Comparison of ENCODE assay signal across 9 mouse cellular contexts in the genomic region with DNA sequence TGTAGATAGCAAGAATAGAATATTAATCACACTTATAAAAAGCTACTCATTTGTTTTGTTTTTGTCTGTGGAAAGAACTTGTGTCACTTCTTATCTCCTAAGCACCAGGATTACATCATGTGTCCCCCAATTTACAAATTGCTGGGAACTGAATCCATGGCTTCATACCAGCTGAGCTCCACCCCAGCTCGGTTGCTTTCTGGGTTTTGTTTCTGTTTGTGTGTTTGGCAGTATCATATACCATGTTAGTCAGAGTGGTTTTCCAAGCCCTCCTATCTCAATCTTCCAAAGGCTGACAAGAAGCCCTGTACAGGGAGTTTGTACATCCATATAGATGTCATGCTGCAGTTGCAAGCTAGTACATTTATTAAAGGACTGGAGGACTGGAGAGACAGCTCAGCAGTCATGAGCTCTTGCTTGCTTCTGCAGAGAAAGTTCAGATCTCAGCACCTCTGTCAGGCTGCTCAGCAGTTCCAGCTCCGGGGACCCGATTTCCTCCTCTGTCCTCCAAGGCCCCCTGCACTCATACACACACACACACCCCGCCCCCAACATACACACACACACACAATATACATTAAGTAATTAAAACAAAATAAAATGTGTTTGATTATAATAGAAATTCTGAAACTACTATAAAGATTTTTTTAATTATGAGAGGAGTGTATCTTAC. TPM values are rescaled to one million over a fixed set of nuclear protein-coding genes. Genes with fewer than 3 reads are reported as not detected.
DNase-seq lines count a peak whose midpoint lies in the region; ATAC-seq and TF ChIP-seq lines count a peak whose summit lies in the region.
"Had no signal": no experiment of that assay in that cellular context is flagged by ENCODE, and none has a peak within 500 bp of the region (broad histone marks: within the 10 kb centered on the region; RNA-seq: fewer than 3 reads in every experiment).

No protein-coding gene starts in this region.

- no peaks in the 10 kb centered on the region for H3K9me3 ChIP-seq in lung, embryonic 16.5 days (ENCODE audit: control insufficient read depth, low read length)
- H3K9me3 ChIP-seq in heart, embryonic 14.5 days (ENCODE audit: control insufficient read depth, low read length) = no peaks in the 10 kb centered on the region; the same call in 1 of the 2 replicates
- H3K9me3 ChIP-seq in liver, embryonic 14.5 days (ENCODE audit: control insufficient read depth, low read length) = no peaks in the 10 kb centered on the region

- no peak for TF ChIP-seq EP300 in liver, embryonic 14.5 days (IDR thresholded peaks at IDR 0.05; ENCODE audit: low read depth)

- TF ChIP-seq CTCF in lung, adult 2 months (IDR thresholded peaks at IDR 0.05; ENCODE audit: insufficient read depth, low read length) = no peak
- TF ChIP-seq CTCF in liver, embryonic 14.5 days (IDR thresholded peaks at IDR 0.05; ENCODE audit: low read depth) = no peak
- no peak for TF ChIP-seq CTCF in layer of hippocampus, adult 2 months (conservative IDR thresholded peaks at IDR 0.05)

- no peak for DNase-seq in lung, adult 2 months
- no peak for DNase-seq in liver, embryonic 14.5 days (ENCODE audit: low read depth in 3 of 3, low spot score in 3 of 3)
- no peak for DNase-seq in layer of hippocampus, adult 2 months (ENCODE audit: low spot score in 2 of 2)
- DNase-seq in ovary, postnatal 36 days (ENCODE audit: low spot score) = no peak
- no peak for DNase-seq in right cerebral cortex, postnatal 4 days
- DNase-seq: cerebellum, postnatal 10 days had no signal

- no peaks in the 10 kb centered on the region for H3K27me3 ChIP-seq in lung, embryonic 16.5 days (ENCODE audit: control insufficient read depth, insufficient read depth, low read depth, low read length)
- no peaks in the 10 kb centered on the region for H3K27me3 ChIP-seq in heart, embryonic 14.5 days (ENCODE audit: control insufficient read depth, insufficient read depth, low read length)
- H3K27me3 ChIP-seq in liver, embryonic 14.5 days (ENCODE audit: control insufficient read depth, insufficient read depth, low read length) = no peaks in the 10 kb centered on the region

- ATAC-seq in lung, embryonic 16.5 days (ENCODE audit: low read depth) = peak; percentile 54; the same call in 1 of the 2 replicates
- ATAC-seq in heart, embryonic 14.5 days (ENCODE audit: insufficient number of reproducible peaks, insufficient read depth, low FRiP score, low read depth) = no peak
- ATAC-seq in liver, embryonic 14.5 days (ENCODE audit: insufficient read depth) = no peak
- ATAC-seq in monocyte, adult 5-6 weeks (replicated peaks; ENCODE audit: insufficient number of reproducible peaks, low FRiP score, low TSS enrichment, poor library complexity, severe bottlenecking) = no peak

- WGBS in lung, embryonic 16.5 days = 33% methylated on average over 4 of the region's 4 CpGs
- 41% methylated on average over 4 of the region's 4 CpGs for WGBS in lung, adult 2 months
- WGBS in heart, embryonic 14.5 days = 51% methylated on average over 4 of the region's 4 CpGs
- 64% methylated on average over 4 of the region's 4 CpGs for WGBS in liver, embryonic 14.5 days (ENCODE audit: insufficient replicate concordance)

- peak overlapping the region; percentile 39 for H3K4me2 ChIP-seq in lung, embryonic 16.5 days (ENCODE audit: low read depth, low read length)
- peak overlapping the region; percentile 53 for H3K4me2 ChIP-seq in heart, embryonic 14.5 days (ENCODE audit: low read length)
- H3K4me2 ChIP-seq in liver, embryonic 14.5 days (ENCODE audit: low read depth) = peak overlapping the region; percentile 33

- no peaks in the 10 kb centered on the region for H3K36me3 ChIP-seq in lung, embryonic 16.5 days (ENCODE audit: control insufficient read depth, insufficient read depth, low read length)
- no peaks in the 10 kb centered on the region for H3K36me3 ChIP-seq in heart, embryonic 14.5 days (ENCODE audit: control insufficient read depth, insufficient read depth, low read length)
- no peaks in the 10 kb centered on the region for H3K36me3 ChIP-seq in liver, embryonic 14.5 days (replicated peaks; ENCODE audit: control insufficient read depth, insufficient read depth, low read depth)

- H3K9ac ChIP-seq in lung, embryonic 16.5 days (ENCODE audit: low read length) = no peak overlapping the region
- H3K9ac ChIP-seq in heart, embryonic 14.5 days (ENCODE audit: low read length) = peak overlapping the region; percentile 16; the same call in 1 of the 2 replicates
- H3K9ac ChIP-seq in liver, embryonic 14.5 days (replicated peaks) = no peak overlapping the region

- TF ChIP-seq POLR2A in lung, adult 2 months (IDR thresholded peaks at IDR 0.05; ENCODE audit: borderline replicate concordance, extremely low read depth, low read depth, low read length) = no peak

- 0 out of 2 replicates have a peak overlapping the region, but pooled peaks have one; percentile 10 for H3K4me3 ChIP-seq in lung, embryonic 16.5 days (ENCODE audit: low read length)
- H3K4me3 ChIP-seq in lung, adult 2 months (replicated peaks; ENCODE audit: extremely low read depth, low read depth, low read length) = no peak overlapping the region
- no peak overlapping the region for H3K4me3 ChIP-seq in heart, embryonic 14.5 days (ENCODE audit: control insufficient read depth in 1 of 2, insufficient read depth in 1 of 2, low read depth in 1 of 2, low read length in 2 of 2)
- H3K4me3 ChIP-seq in liver, embryonic 14.5 days (ENCODE audit: insufficient read depth in 1 of 2, low read depth in 2 of 2, low read length in 2 of 2) = no peak overlapping the region
- no peak overlapping the region for H3K4me3 ChIP-seq in layer of hippocampus, adult 2 months

- peaks cover 12% of the 10 kb centered on the region for H3K4me1 ChIP-seq in lung, embryonic 16.5 days (replicated peaks; ENCODE audit: control insufficient read depth, insufficient read depth, low read length)
- H3K4me1 ChIP-seq in lung, adult 2 months (ENCODE audit: control insufficient read depth, insufficient read depth, low read length) = peaks cover 2% of the 10 kb centered on the region; the same call in 1 of the 2 replicates
- H3K4me1 ChIP-seq in heart, embryonic 14.5 days (ENCODE audit: control insufficient read depth in 2 of 2, insufficient read depth in 2 of 2, low read length in 2 of 2) = peaks cover 6 to 14% of the 10 kb centered on the region in 2 experiments; a peak in 3 of 4 replicates
- H3K4me1 ChIP-seq in liver, embryonic 14.5 days (replicated peaks; ENCODE audit: control insufficient read depth in 2 of 2, insufficient read depth in 2 of 2, low read length in 1 of 2) = peaks cover 6% of the 10 kb centered on the region in 2 experiments; a peak in 3 of 4 replicates

- H3K27ac ChIP-seq in lung, embryonic 16.5 days (ENCODE audit: low read length) = no peak overlapping the region
- H3K27ac ChIP-seq in heart, embryonic 14.5 days (replicated peaks in 1 of 2; ENCODE audit: control insufficient read depth in 1 of 2, insufficient read depth in 1 of 2, low read depth in 2 of 2, low read length in 2 of 2) = no peak overlapping the region
- no peak overlapping the region for H3K27ac ChIP-seq in liver, embryonic 14.5 days
- no peak overlapping the region for H3K27ac ChIP-seq in layer of hippocampus, adult 2 months

RNA-seq across cellular contexts. Expression of a gene that starts 6.1 kb away (rescaled TPM):
- polyA plus RNA-seq in lung, embryonic 16.5 days (2015; fragmentation: Nextera tagmentation; extraction: Ambion mirVana) = 1.9 and 2.2 TPM in 2 replicates
- 0.61 and 0.92 TPM in 2 replicates for polyA plus RNA-seq in lung, adult 2 months (2012; rRNA removed)
- 2.9 and 3.8 TPM in 2 replicates for polyA plus RNA-seq in heart, embryonic 14.5 days (2014; fragmentation: Nextera tagmentation; extraction: Ambion mirVana)
- 1.9 and 2.2 TPM in 2 replicates for polyA plus RNA-seq in liver, embryonic 14.5 days (2012; rRNA removed)
- 3.2 and 3.4 TPM in 2 replicates for polyA plus RNA-seq in liver, embryonic 14.5 days (2014; fragmentation: Nextera tagmentation; extraction: Ambion mirVana)
- total RNA-seq in layer of hippocampus, adult 2 months (2021) = under 1 TPM; 0.33 to 0.56 TPM
- not detected in 3 replicates for total RNA-seq in monocyte, adult 5-6 weeks (2017)

RNA-seq across cellular contexts. Expression of a gene that starts 33.3 kb away (rescaled TPM):
- 20.8 and 21.9 TPM in 2 replicates for polyA plus RNA-seq in lung, embryonic 16.5 days (2015; fragmentation: Nextera tagmentation; extraction: Ambion mirVana)
- polyA plus RNA-seq in lung, adult 2 months (2012; rRNA removed) = 14.9 and 20.6 TPM in 2 replicates
- polyA plus RNA-seq in heart, embryonic 14.5 days (2014; fragmentation: Nextera tagmentation; extraction: Ambion mirVana) = 14.7 and 18.3 TPM in 2 replicates
- 7.3 and 7.4 TPM in 2 replicates for polyA plus RNA-seq in liver, embryonic 14.5 days (2012; rRNA removed)
- polyA plus RNA-seq in liver, embryonic 14.5 days (2014; fragmentation: Nextera tagmentation; extraction: Ambion mirVana) = 6.2 and 6.5 TPM in 2 replicates
- total RNA-seq in layer of hippocampus, adult 2 months (2021) = 10 to 100 TPM; 32.6 to 36.6 TPM
- total RNA-seq in monocyte, adult 5-6 weeks (2017) = 17.7 to 29.1 TPM (median 22.7 TPM) in 3 replicates
